Mouse (Mus musculus): ENCODE measurements around the gene Cd79b. TPM values are rescaled to one million over a fixed set of nuclear protein-coding genes. Genes with fewer than 3 reads are reported as not detected.

Cd79b gene
- polyA plus RNA-seq (2012; ENCODE audit: low replicate concordance), result 49.5 and 90.7 TPM in 2 replicates

DNA sequence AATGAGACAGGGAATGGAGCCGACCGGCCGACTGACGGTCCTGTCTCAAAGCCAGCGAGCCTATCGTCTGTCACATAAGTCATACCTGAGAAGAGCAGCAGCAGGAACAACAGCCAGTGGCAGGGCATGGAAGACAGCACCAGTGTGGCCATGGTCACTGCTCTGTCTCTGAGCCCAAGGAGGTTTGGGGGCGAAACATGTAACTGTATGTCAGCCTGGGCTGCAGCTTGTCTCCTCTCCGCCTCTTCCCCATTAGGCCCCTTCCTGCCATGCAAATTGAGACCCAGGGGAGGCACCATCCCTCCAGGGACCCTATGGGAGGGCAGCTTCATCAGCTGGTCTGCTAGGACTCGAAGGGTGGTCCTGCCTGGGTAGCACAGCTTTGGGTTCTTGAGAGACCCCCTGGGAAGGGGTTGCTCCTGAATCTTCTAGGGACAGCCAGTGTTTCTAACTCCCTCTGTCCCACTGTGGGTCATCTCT is at the start of gene Cd79b:
TSS of gene Cd79b (minus strand) at position 430 of the 480 bp plus-strand sequence.

DNA sequence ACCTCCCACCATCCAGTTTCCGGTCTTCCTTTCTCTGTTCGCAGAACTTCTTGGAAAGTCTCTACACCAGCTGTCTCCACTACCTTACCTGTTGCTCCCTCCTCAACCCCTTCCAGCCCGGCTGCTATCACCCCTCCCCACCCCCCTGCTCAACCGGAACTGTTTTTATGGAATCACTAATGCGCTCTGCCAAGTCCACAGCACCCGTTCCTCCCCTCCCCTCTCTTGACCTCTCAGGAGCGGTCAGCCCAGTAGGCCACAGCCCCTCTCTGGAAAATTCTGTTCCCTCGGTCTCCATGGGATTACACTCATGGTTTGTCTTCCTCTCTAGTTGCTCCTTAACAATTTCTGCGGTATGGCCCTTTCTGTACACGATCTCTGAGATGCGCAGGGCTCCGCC is 38.6 kb upstream of the Cd79b start, which contains the start of gene Scn4a:
TSS of gene Scn4a (minus strand) at position 101 of the 400 bp plus-strand sequence.

GRCm38 (mm10) chr11:106301765-106302164 is 12.8 kb downstream of the Cd79b start, which contains the start of gene Gh:
TSS of gene Gh (minus strand) at chr11:106301865.

GRCm38 (mm10) chr11:106276454-106276853 is 38.1 kb downstream of the Cd79b start, which contains the start of gene Tcam1:
TSS of gene Tcam1 (plus strand) at chr11:106276672.

DNA sequence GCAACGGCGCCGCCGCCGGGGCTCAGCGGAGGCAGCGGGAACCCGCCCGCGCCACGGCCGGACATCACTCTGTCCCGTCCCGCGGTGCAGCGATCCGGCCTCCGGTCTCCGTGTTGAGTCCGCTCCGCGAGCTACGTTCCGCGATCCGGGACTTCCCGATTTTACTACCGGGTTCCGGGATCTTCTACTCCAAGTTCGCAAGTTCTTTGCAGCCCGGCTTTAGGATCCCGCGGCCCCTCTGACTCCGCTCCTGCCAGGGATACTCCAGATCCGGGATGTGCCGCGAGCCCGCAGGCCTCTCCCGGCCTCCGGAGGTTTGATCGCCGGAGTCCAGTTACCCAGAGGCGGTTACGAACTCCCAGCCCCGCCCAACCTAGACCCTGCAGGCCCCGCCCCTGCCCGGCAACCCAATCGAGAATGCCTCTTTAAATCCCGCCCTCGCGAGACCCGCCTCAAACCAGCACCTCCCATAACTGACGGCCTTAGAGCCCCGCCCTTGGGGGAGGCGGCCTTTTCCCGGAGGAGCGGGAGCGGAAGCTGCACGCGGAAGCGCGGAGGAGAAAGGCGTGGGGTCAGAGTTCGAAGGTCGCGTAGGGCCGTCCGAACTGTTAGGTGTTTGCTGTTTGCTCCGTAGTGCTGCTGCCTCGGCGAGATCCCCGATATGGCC is 41.8 kb downstream of the Cd79b start, which contains the start of gene Smarcd2:
TSS of gene Smarcd2 (minus strand) at position 329 of the 667 bp plus-strand sequence.

Other genes starting within 250 kb of the Cd79b start
- gene Taco1, start 248.7 kb downstream of the Cd79b start, polyA plus RNA-seq (2012; ENCODE audit: low replicate concordance), result 15.6 and 22.6 TPM in 2 replicates
- 4.8 and 5.7 TPM in 2 replicates for gene Map3k3, start 230.1 kb downstream of the Cd79b start, polyA plus RNA-seq (2012; ENCODE audit: low replicate concordance)
- gene Gm10840, start 153.9 kb downstream of the Cd79b start, polyA plus RNA-seq (2012; ENCODE audit: low replicate concordance), result not detected in 2 replicates
- gene Limd2, start 153.9 kb downstream of the Cd79b start, polyA plus RNA-seq (2012; ENCODE audit: low replicate concordance), result 142 and 144 TPM in 2 replicates
- 49.2 and 63.9 TPM in 2 replicates for gene Strada, start 112.6 kb downstream of the Cd79b start, polyA plus RNA-seq (2012; ENCODE audit: low replicate concordance)
- gene Ccdc47, start 98.4 kb downstream of the Cd79b start, polyA plus RNA-seq (2012; ENCODE audit: low replicate concordance), result 0.83 and 1.2 TPM in 2 replicates
- 7.5 and 8.1 TPM in 2 replicates for gene Ddx42, start 97.8 kb downstream of the Cd79b start, polyA plus RNA-seq (2012; ENCODE audit: low replicate concordance)
- 3.1 and 16.8 TPM in 2 replicates for gene Ftsj3, start 58.7 kb downstream of the Cd79b start, polyA plus RNA-seq (2012; ENCODE audit: low replicate concordance)
- gene Psmc5, start 58.6 kb downstream of the Cd79b start, polyA plus RNA-seq (2012; ENCODE audit: low replicate concordance), result 8.9 and 18.7 TPM in 2 replicates
- 47.7 and 136 TPM in 2 replicates for gene Smarcd2, start 41.8 kb downstream of the Cd79b start, polyA plus RNA-seq (2012; ENCODE audit: low replicate concordance)
- gene Tcam1, start 38.1 kb downstream of the Cd79b start, polyA plus RNA-seq (2012; ENCODE audit: low replicate concordance), result 0.06 and 0.07 TPM in 2 replicates
- 0.21 TPM in 1 of 2 replicates, not detected in the other for gene Gh, start 12.9 kb downstream of the Cd79b start, polyA plus RNA-seq (2012; ENCODE audit: low replicate concordance)
- 0.25 and 0.68 TPM in 2 replicates for gene Scn4a, start 38.5 kb upstream of the Cd79b start, polyA plus RNA-seq (2012; ENCODE audit: low replicate concordance)
- 0.65 TPM in 1 of 2 replicates, not detected in the other for gene Prr29, start 50.7 kb upstream of the Cd79b start, polyA plus RNA-seq (2012; ENCODE audit: low replicate concordance)
- gene Icam2, start 73.3 kb upstream of the Cd79b start, polyA plus RNA-seq (2012; ENCODE audit: low replicate concordance), result 11.7 and 25.0 TPM in 2 replicates
- 4.1 and 6.1 TPM in 2 replicates for gene Ern1, start 173.1 kb upstream of the Cd79b start, polyA plus RNA-seq (2012; ENCODE audit: low replicate concordance)